Mouse (Mus musculus): ENCODE measurements around the gene Fam186b.
"Not testable (repeated sequence)": the region's sequence is repeated elsewhere in the genome, so short reads cannot be mapped to it uniquely, and the experiment has no call there.

Fam186b gene

GRCm38 (mm10) chr15:99259730-99260252 lies 35.9 kb downstream of the Fam186b start:
- peak in 1 of 2 experiments; percentile 24 for DNase-seq (ENCODE audit: low spot score in 2 of 2)

GRCm38 (mm10) chr15:99259167-99259729 lies 36.4 kb downstream of the Fam186b start:
- DNase-seq (ENCODE audit: low spot score in 2 of 2): no peak

DNA sequence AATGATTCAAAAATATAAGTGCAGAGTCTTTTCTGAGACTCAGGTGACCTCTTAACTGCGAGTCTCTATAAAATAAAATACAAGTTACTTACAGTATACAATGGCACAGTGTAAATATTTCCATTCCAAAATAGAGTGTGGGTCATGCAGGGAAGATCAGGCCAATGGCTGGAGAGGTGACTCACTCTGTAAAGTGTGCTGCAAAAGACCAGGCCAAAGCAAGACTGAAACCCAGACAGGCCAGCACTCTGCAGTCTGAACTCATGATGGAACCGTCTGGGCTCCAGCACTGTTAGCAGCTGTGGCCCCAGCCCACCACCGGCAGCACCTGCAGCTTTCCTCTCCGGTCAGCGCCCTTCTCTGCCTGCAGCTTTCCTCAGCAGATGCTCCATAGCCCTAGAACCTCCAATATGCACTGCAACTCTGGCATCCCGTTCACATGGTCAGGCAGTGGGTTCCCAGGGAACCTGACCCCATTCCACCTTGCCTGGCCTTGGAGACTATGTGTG lies 40.4 kb downstream of the Fam186b start:
- DNase-seq (ENCODE audit: low spot score in 2 of 2): no peak

DNA sequence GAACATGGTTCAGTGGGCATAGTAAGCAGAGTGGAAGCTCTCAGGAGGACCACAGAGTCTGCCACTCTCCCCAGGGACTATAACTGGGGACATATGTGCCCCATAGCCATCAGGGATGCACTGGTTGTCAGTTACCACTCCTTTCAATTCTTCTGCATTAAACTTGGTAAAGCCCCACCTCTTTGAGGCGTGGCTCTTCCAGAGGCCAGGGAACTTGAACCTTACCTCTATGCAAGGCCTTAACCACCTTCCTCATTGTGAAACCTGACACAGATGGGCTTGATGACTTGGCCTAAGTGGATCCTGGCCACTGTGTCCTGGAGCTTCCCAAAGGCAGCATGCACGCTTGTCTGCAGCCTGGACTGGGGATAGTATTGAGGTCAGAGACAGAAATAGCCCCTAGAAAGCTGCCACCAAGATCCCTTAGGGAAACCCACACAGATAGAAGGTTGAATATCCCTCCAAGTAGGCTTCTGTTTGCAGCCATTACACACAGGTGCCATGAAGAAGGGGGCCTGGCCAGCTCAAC lies 41.1 kb downstream of the Fam186b start:
- DNase-seq (ENCODE audit: low spot score in 2 of 2): no peak

DNA sequence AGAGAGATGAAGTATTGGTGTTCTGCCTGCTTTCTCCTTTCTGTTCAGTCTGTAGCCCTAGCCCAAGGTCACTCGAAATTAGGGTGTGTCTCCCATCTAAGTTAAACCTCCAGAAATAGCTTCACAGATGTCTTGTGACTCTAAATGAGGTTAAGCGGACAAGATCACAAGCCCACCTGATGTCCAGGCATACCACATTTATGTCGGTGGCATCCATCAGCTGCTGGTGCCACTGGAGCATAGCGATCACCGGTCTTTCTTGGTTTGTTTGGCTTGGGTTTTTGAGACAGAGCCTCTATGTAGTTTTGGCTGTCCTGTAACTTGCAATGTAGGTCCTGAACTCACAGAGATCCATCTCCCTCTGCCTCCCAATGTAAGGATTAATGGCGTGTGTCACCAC lies 41.9 kb downstream of the Fam186b start:
- no peak for DNase-seq (ENCODE audit: low spot score in 2 of 2)

DNA sequence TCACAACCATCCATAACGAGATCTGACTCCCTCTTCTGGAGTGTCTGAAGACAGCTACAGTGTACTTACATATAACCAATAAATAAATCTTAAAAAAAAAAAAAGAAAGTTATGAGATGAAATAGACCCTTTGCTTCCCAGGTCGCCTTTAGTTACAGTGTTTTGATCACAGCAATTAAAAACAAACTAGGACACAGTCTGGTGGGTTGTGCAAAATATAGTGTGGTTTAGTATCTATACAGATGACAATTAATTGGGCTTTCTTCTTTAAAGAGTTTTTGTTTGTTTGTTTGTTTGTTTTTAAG lies 42.6 kb downstream of the Fam186b start:
- not testable (repeated sequence) for DNase-seq (ENCODE audit: low spot score in 2 of 2)

- DNase-seq (ENCODE audit: low spot score in 2 of 2): no peak
Observed at GRCm38 (mm10) chr15:99252381-99253174, 43.1 kb downstream of the Fam186b start.

GRCm38 (mm10) chr15:99251626-99252380 lies 43.9 kb downstream of the Fam186b start, which contains the start of gene Mcrs1:
Gene Mcrs1 (minus strand): TSS chr15:99251961.
- peak; percentile 87 to 95 for DNase-seq (ENCODE audit: low spot score in 2 of 2)

DNA sequence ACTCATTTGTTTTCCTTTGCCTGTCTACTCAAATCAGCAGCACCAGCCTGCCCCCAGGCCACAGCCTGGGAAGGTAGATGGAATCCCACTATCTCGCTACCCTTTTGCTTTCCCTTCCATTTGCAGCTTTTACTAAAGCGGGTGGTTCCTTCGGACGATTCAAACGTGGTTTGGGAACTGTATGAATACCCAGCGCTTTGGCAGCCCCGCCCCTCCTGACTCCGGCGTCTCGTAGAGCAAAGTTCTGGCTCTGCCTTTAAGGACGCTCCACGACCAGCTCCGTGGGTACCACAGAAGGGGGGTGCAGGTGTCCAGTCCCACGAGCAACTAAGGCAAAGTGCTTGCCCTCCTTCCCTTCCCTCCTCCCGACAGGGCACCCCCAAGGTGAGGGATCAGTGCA lies 44.6 kb downstream of the Fam186b start:
- DNase-seq (ENCODE audit: low spot score in 2 of 2): not testable (repeated sequence)

- DNase-seq (ENCODE audit: low spot score in 2 of 2): no peak
Observed at GRCm38 (mm10) chr15:99249938-99250337, 45.8 kb downstream of the Fam186b start.

- no peak for DNase-seq (ENCODE audit: low spot score in 2 of 2)
Observed at GRCm38 (mm10) chr15:99248972-99249371, 46.7 kb downstream of the Fam186b start.

GRCm38 (mm10) chr15:99246736-99247135 lies 49.0 kb downstream of the Fam186b start:
- DNase-seq (ENCODE audit: low spot score in 2 of 2): not testable (repeated sequence)

GRCm38 (mm10) chr15:99242045-99242444 lies 53.6 kb downstream of the Fam186b start:
- DNase-seq (ENCODE audit: low spot score in 2 of 2): no peak

DNA sequence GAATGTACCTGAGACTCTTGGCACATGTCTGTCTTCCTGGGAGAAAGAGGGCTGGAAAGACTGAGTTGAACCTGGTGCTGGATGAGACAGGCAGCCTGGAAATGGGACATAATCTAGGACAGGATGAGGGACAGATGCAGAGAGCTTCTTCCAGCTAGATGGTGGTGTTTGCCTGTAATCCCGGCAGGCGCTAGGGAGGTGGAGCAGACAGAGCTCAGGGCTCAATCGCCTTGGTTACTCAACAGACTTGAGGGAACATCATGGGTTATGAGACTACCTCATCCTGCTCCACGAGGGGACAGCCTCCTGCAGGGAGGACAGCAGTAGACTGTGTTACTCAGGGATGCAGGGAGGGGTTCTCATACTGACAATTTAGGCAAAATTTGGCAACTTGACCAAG lies 54.4 kb downstream of the Fam186b start:
- no peak for DNase-seq (ENCODE audit: low spot score in 2 of 2)

- no peak for DNase-seq (ENCODE audit: low spot score in 2 of 2)
Observed at GRCm38 (mm10) chr15:99240129-99240528, 55.6 kb downstream of the Fam186b start.

DNA sequence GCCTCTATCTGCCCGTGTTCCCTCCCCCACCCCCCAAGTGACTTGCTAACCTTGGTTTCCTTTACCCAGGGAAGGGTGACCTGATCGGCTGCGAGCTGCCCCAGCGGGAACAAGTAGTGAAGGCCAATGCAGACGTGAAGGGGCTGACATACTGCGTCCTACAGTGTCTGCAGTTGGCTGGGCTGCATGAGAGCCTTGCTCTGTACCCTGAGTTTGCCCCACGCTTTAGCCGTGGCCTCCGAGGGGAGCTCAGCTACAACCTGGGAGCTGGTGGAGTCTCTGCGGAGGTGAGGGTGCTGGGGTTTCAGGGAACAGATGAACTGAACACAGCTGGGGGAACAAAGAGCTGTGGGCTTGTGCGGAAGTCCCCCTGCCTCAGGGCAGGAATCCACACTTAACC lies 57.7 kb downstream of the Fam186b start:
- DNase-seq (ENCODE audit: low spot score in 2 of 2): no peak

- no peak for DNase-seq (ENCODE audit: low spot score in 2 of 2)
Observed at GRCm38 (mm10) chr15:99234326-99235010, 61.2 kb downstream of the Fam186b start.

DNA sequence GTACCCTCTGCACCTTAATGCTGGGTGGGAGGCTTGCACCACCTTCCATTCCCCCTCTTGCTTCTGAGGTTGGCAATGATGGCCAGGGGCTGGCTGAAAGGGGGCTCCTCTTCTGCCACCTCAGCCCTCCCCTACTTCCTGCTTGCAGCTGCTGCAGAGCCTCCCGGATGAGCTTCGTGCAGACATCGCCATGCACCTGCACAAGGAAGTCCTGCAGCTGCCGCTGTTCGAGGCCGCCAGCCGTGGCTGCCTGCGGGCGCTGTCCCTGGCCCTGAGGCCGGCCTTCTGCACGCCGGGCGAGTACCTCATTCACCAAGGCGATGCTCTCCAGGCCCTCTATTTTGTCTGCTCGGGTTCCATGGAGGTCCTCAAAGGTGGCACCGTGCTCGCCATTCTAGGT lies 62.0 kb downstream of the Fam186b start:
- DNase-seq (ENCODE audit: low spot score in 2 of 2): no peak

GRCm38 (mm10) chr15:99231998-99232397 lies 63.7 kb downstream of the Fam186b start:
- no peak for DNase-seq (ENCODE audit: low spot score in 2 of 2)

DNA sequence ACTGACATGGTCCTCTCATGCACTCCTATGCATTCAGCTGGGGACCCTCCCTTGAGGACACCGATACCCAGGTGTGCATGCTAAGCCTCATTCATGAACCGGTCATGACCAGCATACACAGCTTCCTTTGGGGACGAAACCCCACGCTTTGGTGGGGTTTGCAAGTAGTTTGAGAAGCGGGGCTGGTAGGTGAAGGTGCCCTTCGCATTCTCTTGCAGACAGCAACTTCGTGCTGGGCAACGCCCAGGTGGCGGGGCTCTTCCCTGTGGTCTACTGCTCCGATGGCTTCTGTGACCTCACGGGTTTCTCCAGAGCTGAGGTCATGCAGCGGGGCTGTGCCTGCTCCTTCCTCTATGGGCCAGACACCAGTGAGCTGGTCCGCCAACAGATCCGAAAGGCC lies 69.6 kb downstream of the Fam186b start:
- DNase-seq (ENCODE audit: low spot score in 2 of 2): no peak

GRCm38 (mm10) chr15:99225081-99225810 lies 70.4 kb downstream of the Fam186b start:
- DNase-seq (ENCODE audit: low spot score in 2 of 2): no peak

Data from cerebellum, postnatal 4 days (tissue).